Mouse (Mus musculus) CH12.LX (cell line): ENCODE data around the gene Dyx1c1. TPM values are rescaled to one million over a fixed set of nuclear protein-coding genes. Genes with fewer than 3 reads are reported as not detected.

Experiments used
- DNase-seq: peaks from one replicate; pipeline ENCODE4 v3.0.0-alpha.2; 2013; ENCODE audit errors: extremely low read depth
- H3K27ac ChIP-seq: 2 replicates; pipeline ENCODE4 v1.5.1; 2012; ENCODE audit warnings: low read depth, mild to moderate bottlenecking, control low read depth, moderate library complexity; ENCODE audit not compliant: insufficient read depth
- H3K27me3 ChIP-seq: replicated peaks from 2 replicates; pipeline ENCODE3; 2012; ENCODE audit warnings: inconsistent platforms
- H3K36me3 ChIP-seq, 2 experiments: replicated peaks in 1 of 2; 2 replicates each; pipeline versions ENCODE3 to v1.6.1; 2012; ENCODE audit warnings: inconsistent platforms in 1 of 2, low read length in 1 of 2, mild to moderate bottlenecking in 1 of 2, mixed read lengths in 1 of 2, moderate library complexity in 1 of 2; ENCODE audit not compliant: control insufficient read depth in 1 of 2, insufficient read depth in 1 of 2
- H3K4me1 ChIP-seq, 2 experiments: 2 replicates each; pipeline ENCODE4 v1.6.1; 2012; ENCODE audit warnings: inconsistent platforms in 1 of 2, moderate library complexity in 1 of 2; ENCODE audit not compliant: insufficient read depth in 2 of 2, control insufficient read depth in 1 of 2
- H3K4me2 ChIP-seq: 2 replicates; pipeline ENCODE4 v1.6.1; 2012; ENCODE audit warnings: low read depth, mild to moderate bottlenecking, control low read depth; ENCODE audit not compliant: poor library complexity, insufficient read depth, severe bottlenecking
- H3K4me3 ChIP-seq, 3 experiments: fragments of 150-350 bp in 1 of 3; sonication (generic) in 1 of 3; replicated peaks in 1 of 3; 2 replicates each; pipeline versions ENCODE3 to v1.5.1; 2011 to 2012; ENCODE audit warnings: low read depth in 2 of 3, low read length in 2 of 3, mild to moderate bottlenecking in 2 of 3, moderate library complexity in 2 of 3, control low read depth in 1 of 3, improper control_type of control experiment in 1 of 3, inconsistent platforms in 1 of 3, mixed read lengths in 1 of 3; ENCODE audit not compliant: poor library complexity in 1 of 3
- H3K79me2 ChIP-seq: replicated peaks from 2 replicates; pipeline ENCODE4 v1.6.1; 2012; ENCODE audit warnings: mild to moderate bottlenecking, moderate library complexity; ENCODE audit not compliant: control insufficient read depth, poor library complexity, insufficient read depth, severe bottlenecking; ENCODE audit errors: extremely low read depth
- H3K9ac ChIP-seq: 2 replicates; pipeline ENCODE4 v1.6.1; 2012; ENCODE audit warnings: low read depth, mild to moderate bottlenecking, control low read depth, moderate library complexity; ENCODE audit not compliant: insufficient read depth
- H3K9me3 ChIP-seq: replicated peaks from 2 replicates; pipeline ENCODE3; 2012; ENCODE audit warnings: low read length, inconsistent platforms, mixed read lengths
- BHLHE40 ChIP-seq: IDR thresholded peaks from 2 replicates; pipeline ENCODE4 v1.6.1; 2011; ENCODE audit warnings: mild to moderate bottlenecking, low read depth, low read length, improper control_type of control experiment
- CHD2 ChIP-seq: IDR thresholded peaks from 2 replicates; pipeline ENCODE4 v1.6.1; 2011; ENCODE audit warnings: low read length, improper control_type of control experiment
- ELF1 ChIP-seq: IDR thresholded peaks from 2 replicates; pipeline ENCODE4 v1.6.1; 2014; ENCODE audit warnings: low read depth, mild to moderate bottlenecking, inconsistent platforms, low read length, improper control_type of control experiment
- EP300 ChIP-seq: IDR thresholded peaks from 2 replicates; pipeline ENCODE4 v1.6.1; 2011; ENCODE audit warnings: low read length, improper control_type of control experiment
- ETS1 ChIP-seq: conservative IDR thresholded peaks from 2 replicates; pipeline ENCODE4 v1.6.1; 2012; ENCODE audit warnings: low read depth, mild to moderate bottlenecking, inconsistent platforms, low read length, improper control_type of control experiment, moderate library complexity
- HCFC1 ChIP-seq: IDR thresholded peaks from 2 replicates; pipeline ENCODE4 v1.6.1; 2012; ENCODE audit warnings: low read depth, mild to moderate bottlenecking, inconsistent platforms, low read length, improper control_type of control experiment
- IRF4 ChIP-seq: IDR thresholded peaks from 2 replicates; pipeline ENCODE4 v1.6.1; 2014; ENCODE audit warnings: low read depth, mild to moderate bottlenecking, inconsistent platforms, low read length, improper control_type of control experiment
- JUND ChIP-seq: conservative IDR thresholded peaks from 2 replicates; pipeline ENCODE4 v1.6.1; 2011; ENCODE audit warnings: low read depth, low read length, improper control_type of control experiment
- KAT2A ChIP-seq: IDR thresholded peaks from 2 replicates; pipeline ENCODE4 v1.6.1; 2012; ENCODE audit warnings: low read length, improper control_type of control experiment, inconsistent platforms; ENCODE audit not compliant: insufficient replicate concordance
- MAX ChIP-seq: IDR thresholded peaks from 2 replicates; pipeline ENCODE4 v1.6.1; 2011; ENCODE audit warnings: low read length, improper control_type of control experiment
- MAZ ChIP-seq: IDR thresholded peaks from 2 replicates; pipeline ENCODE4 v1.6.1; 2012; ENCODE audit warnings: low read depth, mild to moderate bottlenecking, inconsistent platforms, low read length, improper control_type of control experiment, moderate library complexity
- NELFE ChIP-seq: IDR thresholded peaks from 2 replicates; pipeline ENCODE4 v1.6.1; 2011; ENCODE audit warnings: low read depth, low read length, improper control_type of control experiment
- PAX5 ChIP-seq: IDR thresholded peaks from 2 replicates; pipeline ENCODE4 v1.6.1; 2012; ENCODE audit warnings: low read length, inconsistent platforms, mixed read lengths
- POLR2A ChIP-seq: IDR thresholded peaks from 2 replicates; pipeline ENCODE4 v1.6.1; 2011; ENCODE audit warnings: low read depth, mild to moderate bottlenecking, improper control_type of control experiment, low read length
- RAD21 ChIP-seq: IDR thresholded peaks from 2 replicates; pipeline ENCODE4 v1.6.1; 2011; ENCODE audit warnings: low read depth, mild to moderate bottlenecking, low read length, improper control_type of control experiment, moderate library complexity
- SIN3A ChIP-seq: IDR thresholded peaks from 2 replicates; pipeline ENCODE4 v1.6.1; 2012; ENCODE audit warnings: low read length, improper control_type of control experiment, inconsistent platforms
- SMC3 ChIP-seq: IDR thresholded peaks from 2 replicates; pipeline ENCODE4 v1.6.1; 2011; ENCODE audit warnings: low read depth, low read length, improper control_type of control experiment
- TCF12 ChIP-seq: IDR thresholded peaks from 2 replicates; pipeline ENCODE4 v1.6.1; 2014; ENCODE audit warnings: low read depth, mild to moderate bottlenecking, inconsistent platforms, low read length, improper control_type of control experiment
- UBTF ChIP-seq: IDR thresholded peaks from 2 replicates; pipeline ENCODE4 v1.6.1; 2012; ENCODE audit warnings: low read depth, mild to moderate bottlenecking, inconsistent platforms, low read length, improper control_type of control experiment, moderate library complexity
- ZC3H11A ChIP-seq: IDR thresholded peaks from 2 replicates; pipeline ENCODE4 v1.6.1; 2012; ENCODE audit warnings: low read depth, mild to moderate bottlenecking, inconsistent platforms, low read length, improper control_type of control experiment
- ZKSCAN1 ChIP-seq: IDR thresholded peaks from 2 replicates; pipeline ENCODE4 v1.6.1; 2012; ENCODE audit warnings: low read depth, inconsistent platforms, low read length, improper control_type of control experiment, borderline replicate concordance
- ZMIZ1 ChIP-seq: IDR thresholded peaks from 2 replicates; pipeline ENCODE4 v1.6.1; 2012; ENCODE audit warnings: low read depth, mild to moderate bottlenecking, inconsistent platforms, low read length, improper control_type of control experiment
- ZNF384 ChIP-seq: IDR thresholded peaks from 2 replicates; pipeline ENCODE4 v1.6.1; 2012; ENCODE audit warnings: low read depth, low read length, improper control_type of control experiment, inconsistent platforms
- dilution Hi-C: fragments of 300-500 bp; cut with MboI; formaldehyde crosslinking; loops from 2 replicates; pipeline ENCODE4 v1.14.3; 2020; ENCODE audit warnings: low sequenced_read_pairs; ENCODE audit not compliant: extremely low pct_unique_long_range_greater_than_20kb, extremely low pct_ligation_motif_present
- in situ Hi-C: fragments of 300-500 bp; cut with MboI; formaldehyde crosslinking; loops from 3 replicates; pipeline ENCODE4 v1.14.3; 2019; ENCODE audit warnings: low sequenced_read_pairs, low pct_ligation_motif_present, low pct_unique_long_range_greater_than_20kb, mixed read lengths
- polyA plus RNA-seq: library from polyadenylated mRNA; unstranded; fragments of >175 nt; gene quantifications from 2 replicates; pipeline ENCODE4 v1.2.1, GENCODE M21; 2012; ENCODE audit warnings: low read depth; ENCODE audit not compliant: insufficient read length
- total RNA-seq, 2 experiments: library from RNA; depleted of rRNA; stranded (reverse); fragments of 300-350 nt in 1 of 2; fragments of >200 nt in 1 of 2; gene quantifications; 2 replicates each; pipeline ENCODE4 v1.2.3; 2012 to 2014

Dyx1c1 gene
- total and polyA plus RNA-seq, 3 experiments = 3.4 to 6.8 (median 6.1) TPM

GRCm38 (mm10) chr9:72923068-72923467, 35.5 kb upstream of the Dyx1c1 start:
- no peak overlapping the region for H3K4me3 ChIP-seq
- TF ChIP-seq CHD2 = no peak
- TF ChIP-seq ZMIZ1 = no peak
- no peak for TF ChIP-seq ZC3H11A
- no peak for TF ChIP-seq MAZ
- TF ChIP-seq BHLHE40 = no peak
- TF ChIP-seq KAT2A = no peak
- no peak for TF ChIP-seq UBTF
- TF ChIP-seq TCF12 = no peak
- no peak for TF ChIP-seq POLR2A
- TF ChIP-seq SIN3A = no peak
- TF ChIP-seq PAX5 = no peak
- TF ChIP-seq ZNF384 = no peak
- TF ChIP-seq HCFC1 = no peak
- no peak for TF ChIP-seq RAD21
- TF ChIP-seq ZKSCAN1 = no peak
- peaks cover 22% of the 10 kb centered on the region for H3K9me3 ChIP-seq
- in situ Hi-C loops (no loop called here), dilution Hi-C loops (no loop called here)
- peaks cover 5% of the 10 kb centered on the region for H3K27me3 ChIP-seq
- DNase-seq = no peak
- H3K79me2 ChIP-seq = no peaks in the 10 kb centered on the region
- no peaks in the 10 kb centered on the region for H3K36me3 ChIP-seq
- H3K9ac ChIP-seq = no peak overlapping the region
- H3K4me2 ChIP-seq = no peak overlapping the region
- H3K4me1 ChIP-seq = no peaks in the 10 kb centered on the region
- no peak overlapping the region for H3K27ac ChIP-seq

DNA sequence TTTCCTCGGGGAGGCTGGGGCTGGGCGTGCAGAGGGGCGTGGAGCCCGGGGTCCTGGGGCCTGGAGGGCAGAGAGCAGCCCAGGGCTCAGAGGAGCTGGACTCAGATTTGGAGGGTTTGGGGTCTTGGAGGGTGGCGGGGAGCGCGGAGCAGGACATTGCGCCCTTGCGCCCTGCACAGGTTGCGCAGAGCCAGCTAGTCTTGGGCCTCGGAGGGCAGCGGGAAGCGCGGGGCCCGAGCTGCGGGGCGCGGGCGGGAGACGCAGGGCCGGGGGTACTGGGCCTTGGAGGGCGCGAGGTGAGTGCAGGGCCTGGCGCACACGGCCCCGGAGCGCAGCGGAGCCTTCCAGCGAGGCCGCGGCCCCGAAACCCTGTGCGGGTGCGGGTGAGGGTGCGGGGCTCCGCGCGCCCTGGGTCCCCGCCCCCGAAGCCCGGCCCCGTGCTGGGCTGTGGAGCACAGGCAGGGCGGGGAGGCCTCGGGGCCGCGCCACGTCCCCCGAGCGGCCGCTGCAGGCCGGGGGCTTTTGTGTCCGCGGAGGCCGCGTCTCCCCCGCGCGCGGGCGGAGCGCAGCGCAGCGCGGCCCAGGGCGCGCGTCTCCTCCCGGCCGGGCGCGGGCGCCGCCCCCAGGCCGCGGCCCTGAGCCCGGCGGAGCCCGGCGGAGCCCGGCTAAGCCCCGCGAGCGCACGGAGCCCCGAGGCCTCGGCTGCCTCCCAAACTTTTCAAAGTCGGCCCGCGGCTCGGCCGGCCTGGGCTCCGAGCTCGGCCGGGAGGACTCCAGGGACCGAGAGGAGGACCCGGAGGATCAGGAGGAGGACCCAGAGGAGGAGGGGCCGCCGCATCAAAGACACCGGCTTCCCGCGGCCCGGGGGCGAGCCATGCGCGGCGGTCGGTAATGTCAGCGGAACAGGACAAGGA, 33.3 kb upstream of the Dyx1c1 start, which contains the start of gene Pygo1:
TSS of gene Pygo1 (plus strand) at position 625 of the 914 bp plus-strand sequence.
- in situ Hi-C loops = no loop called here
- no peak within 1 kb of the TSS for H3K4me2 ChIP-seq
- H3K27me3 ChIP-seq = peaks cover 5% of the 10 kb centered on the region
- dilution Hi-C loops = no loop called here
- no peaks in the 10 kb centered on the region for H3K4me1 ChIP-seq
- H3K79me2 ChIP-seq = no peaks in the 10 kb centered on the region
- no peak within 1 kb of the TSS for H3K27ac ChIP-seq
- H3K4me3 ChIP-seq = no peak within 1 kb of the TSS
- no peaks in the 10 kb centered on the region for H3K36me3 ChIP-seq
- peaks cover 22% of the 10 kb centered on the region for H3K9me3 ChIP-seq
- no peak for DNase-seq
- TF ChIP-seq IRF4 (no peak), EP300 (no peak), ETS1 (no peak), NELFE (no peak), JUND (no peak), SMC3 (no peak), TCF12 (no peak), MAX (no peak), SIN3A (no peak), RAD21 (no peak), ELF1 (no peak)
- no peak within 1 kb of the TSS for H3K9ac ChIP-seq
